Mouse (Mus musculus): ENCODE measurements around the gene 6430548M08Rik. TPM values are rescaled to one million over a fixed set of nuclear protein-coding genes. Genes with fewer than 3 reads are reported as not detected.

Gene 6430548M08Rik
- polyA plus RNA-seq, 1 experiment from 2014 or later, result 6.7 TPM

DNA sequence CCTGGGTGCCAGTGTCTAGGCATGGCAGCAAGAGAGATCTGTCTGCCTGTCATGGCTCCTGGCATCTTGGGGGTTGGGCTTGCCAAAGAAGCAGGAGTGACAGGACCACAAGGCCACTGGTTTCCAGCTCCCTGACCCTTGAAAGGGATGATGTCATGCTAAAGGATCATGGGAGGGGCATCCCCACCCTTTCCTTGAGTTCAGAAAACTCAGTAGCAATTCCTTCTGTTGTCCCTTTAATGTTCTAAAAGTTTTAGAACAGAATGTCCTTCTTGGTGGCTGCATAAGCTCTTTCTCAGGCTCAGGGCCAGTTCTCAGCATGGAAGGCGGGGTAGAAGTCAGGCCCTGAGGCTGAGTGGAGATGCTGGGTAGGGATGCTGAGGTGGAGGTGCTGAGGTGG is 59.2 kb downstream of the 6430548M08Rik start:
- Histone ChIP-seq H3K36me3 (ENCODE audit: insufficient read depth, low read length) (no peaks in the 10 kb centered on the region), H3K4me2 (replicated peaks; ENCODE audit: low read depth, low read length) (no peak overlapping the region), H3K9ac (replicated peaks; ENCODE audit: low read length) (no peak overlapping the region), H3K4me3 (ENCODE audit: low read length) (no peak overlapping the region), H3K27ac (ENCODE audit: low read length) (no peak overlapping the region), H3K27me3 (ENCODE audit: insufficient read depth, low read length) (peaks cover 12% of the 10 kb centered on the region; the same call in 1 of the 2 replicates), H3K4me1 (ENCODE audit: insufficient read depth, low read length) (peaks cover 25% of the 10 kb centered on the region), H3K9me3 (ENCODE audit: low read length) (no peaks in the 10 kb centered on the region)
- no peak for ATAC-seq (ENCODE audit: low FRiP score, low TSS enrichment)
- WGBS, result 59% methylated on average over 1 of the region's 1 CpGs

GRCm38 (mm10) chr8:120174606-120175005 is 60.7 kb downstream of the 6430548M08Rik start:
- Histone ChIP-seq H3K4me1 (ENCODE audit: insufficient read depth, low read length) (peaks cover 26% of the 10 kb centered on the region), H3K27me3 (ENCODE audit: insufficient read depth, low read length) (peaks cover 12% of the 10 kb centered on the region; the same call in 1 of the 2 replicates)
- WGBS, result 37% methylated on average over 18 of the region's 18 CpGs

DNA sequence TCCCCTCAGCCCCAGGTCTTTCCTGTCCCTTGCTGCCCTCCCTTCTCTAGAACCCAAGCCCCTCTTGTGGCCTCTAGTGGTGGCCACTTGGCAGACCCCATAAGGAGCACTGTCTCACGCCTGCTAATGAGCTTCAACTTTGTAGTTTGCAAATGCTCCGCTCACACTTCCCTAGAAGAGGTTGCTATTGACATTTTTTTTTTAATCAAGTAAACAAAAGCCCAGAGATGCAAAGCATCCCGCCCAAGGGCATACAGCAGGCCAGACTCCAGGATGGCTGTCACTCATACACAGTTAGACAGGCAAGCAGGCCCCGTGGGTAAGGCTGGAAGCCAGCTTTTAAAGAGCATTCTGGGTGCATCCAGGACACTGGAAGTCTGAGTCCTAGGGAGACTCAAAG is 62.7 kb downstream of the 6430548M08Rik start:
- WGBS, result 33% methylated on average over 4 of the region's 4 CpGs
- H3K27ac ChIP-seq (ENCODE audit: low read length), result no peak overlapping the region

More at GRCm38 (mm10) chr8:120174606-120175005, 60.7 kb downstream of the 6430548M08Rik start:
- Histone ChIP-seq H3K4me2 (replicated peaks; ENCODE audit: low read depth, low read length) (no peak overlapping the region), H3K4me3 (ENCODE audit: low read length) (no peak overlapping the region), H3K36me3 (ENCODE audit: insufficient read depth, low read length) (no peaks in the 10 kb centered on the region), H3K9ac (replicated peaks; ENCODE audit: low read length) (no peak overlapping the region), H3K27ac (ENCODE audit: low read length) (no peak overlapping the region), H3K9me3 (ENCODE audit: low read length) (no peaks in the 10 kb centered on the region)
- ATAC-seq (ENCODE audit: low FRiP score, low TSS enrichment), result no peak

DNA sequence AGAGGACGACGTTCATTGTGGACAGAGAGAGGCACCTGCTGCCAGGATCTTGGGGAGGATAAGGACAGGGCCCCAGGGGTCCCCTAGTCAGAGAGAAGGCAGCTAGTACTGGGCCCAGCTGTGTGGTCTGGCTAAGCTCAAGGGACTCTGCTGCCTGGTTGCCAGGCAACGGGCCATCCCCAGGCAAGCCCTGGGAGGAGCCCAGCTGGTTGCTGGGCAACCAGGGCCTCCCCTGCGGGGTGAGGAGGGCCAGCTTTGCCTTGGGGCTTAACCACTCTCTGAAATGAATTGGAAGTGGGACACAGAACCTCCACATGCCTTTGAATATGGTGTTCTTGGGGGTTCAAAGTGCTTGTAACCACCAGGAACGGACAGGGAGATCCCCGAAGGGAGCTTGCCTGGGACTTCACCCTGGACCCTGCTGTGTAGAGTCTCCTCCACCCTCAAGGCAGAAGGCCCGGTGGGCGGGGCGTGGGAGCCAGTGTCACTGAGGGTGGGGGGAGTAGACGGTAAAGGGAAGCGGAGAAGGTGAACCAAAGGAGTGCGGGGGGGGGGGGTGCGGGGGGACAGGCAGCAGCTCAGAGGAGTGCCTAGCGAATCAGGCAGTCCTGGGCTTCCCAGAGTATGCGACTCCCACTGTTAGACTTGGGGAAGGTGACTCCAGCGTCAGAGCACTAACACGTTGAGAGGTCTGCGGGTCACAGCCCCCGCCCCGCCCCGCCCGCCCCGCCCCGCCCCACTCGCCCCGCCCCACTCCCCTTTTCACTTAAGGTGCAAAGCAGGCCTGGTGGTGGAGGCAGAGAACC is 63.6 kb downstream of the 6430548M08Rik start, which contains the start of gene Fam92b:
TSS of gene Fam92b (minus strand) at position 149 of the 806 bp plus-strand sequence.
- H3K9me3 ChIP-seq (ENCODE audit: low read length), result no peaks in the 10 kb centered on the region
- no peak within 1 kb of the TSS for H3K27ac ChIP-seq (ENCODE audit: low read length)
- H3K9ac ChIP-seq (replicated peaks; ENCODE audit: low read length), result 0 out of 2 replicates have a peak within 1 kb of the TSS, but pooled peaks have one; percentile 25
- peak within 1 kb of the TSS; percentile 44 for H3K4me2 ChIP-seq (replicated peaks; ENCODE audit: low read depth, low read length)
- H3K27me3 ChIP-seq (ENCODE audit: insufficient read depth, low read length), result peaks cover 12% of the 10 kb centered on the region; the same call in 1 of the 2 replicates
- H3K4me1 ChIP-seq (ENCODE audit: insufficient read depth, low read length), result peaks cover 26% of the 10 kb centered on the region
- peak; percentile 89 for ATAC-seq (ENCODE audit: low FRiP score, low TSS enrichment)
- no peaks in the 10 kb centered on the region for H3K36me3 ChIP-seq (ENCODE audit: insufficient read depth, low read length)
- H3K4me3 ChIP-seq (ENCODE audit: low read length), result peak within 1 kb of the TSS; percentile 13; the same call in 1 of the 2 replicates
- 0% methylated on average over 23 of the region's 26 CpGs for WGBS

More for the DNA sequence above, 62.7 kb downstream of the 6430548M08Rik start:
- H3K36me3 ChIP-seq (ENCODE audit: insufficient read depth, low read length), result no peaks in the 10 kb centered on the region
- no peak overlapping the region for H3K4me3 ChIP-seq (ENCODE audit: low read length)
- H3K9me3 ChIP-seq (ENCODE audit: low read length), result no peaks in the 10 kb centered on the region
- H3K4me2 ChIP-seq (replicated peaks; ENCODE audit: low read depth, low read length), result no peak overlapping the region
- H3K9ac ChIP-seq (replicated peaks; ENCODE audit: low read length), result no peak overlapping the region
- ATAC-seq (ENCODE audit: low FRiP score, low TSS enrichment), result no peak
- H3K27me3 ChIP-seq (ENCODE audit: insufficient read depth, low read length), result peaks cover 12% of the 10 kb centered on the region; the same call in 1 of the 2 replicates
- H3K4me1 ChIP-seq (ENCODE audit: insufficient read depth, low read length), result peaks cover 26% of the 10 kb centered on the region

- 0 out of 2 replicates have a peak, but pooled peaks have one; percentile 14 for ATAC-seq (ENCODE audit: low FRiP score, low TSS enrichment)
- 7% methylated on average over 10 of the region's 10 CpGs for WGBS
- Histone ChIP-seq H3K9ac (replicated peaks; ENCODE audit: low read length) (0 out of 2 replicates have a peak overlapping the region, but pooled peaks have one; percentile 25), H3K27ac (ENCODE audit: low read length) (no peak overlapping the region), H3K4me2 (replicated peaks; ENCODE audit: low read depth, low read length) (peak overlapping the region; percentile 44), H3K4me3 (ENCODE audit: low read length) (no peak overlapping the region), H3K36me3 (ENCODE audit: insufficient read depth, low read length) (no peaks in the 10 kb centered on the region), H3K9me3 (ENCODE audit: low read length) (no peaks in the 10 kb centered on the region), H3K4me1 (ENCODE audit: insufficient read depth, low read length) (peaks cover 26% of the 10 kb centered on the region), H3K27me3 (ENCODE audit: insufficient read depth, low read length) (peaks cover 12% of the 10 kb centered on the region; the same call in 1 of the 2 replicates)
Observed at GRCm38 (mm10) chr8:120178124-120178514, 64.2 kb downstream of the 6430548M08Rik start.

DNA sequence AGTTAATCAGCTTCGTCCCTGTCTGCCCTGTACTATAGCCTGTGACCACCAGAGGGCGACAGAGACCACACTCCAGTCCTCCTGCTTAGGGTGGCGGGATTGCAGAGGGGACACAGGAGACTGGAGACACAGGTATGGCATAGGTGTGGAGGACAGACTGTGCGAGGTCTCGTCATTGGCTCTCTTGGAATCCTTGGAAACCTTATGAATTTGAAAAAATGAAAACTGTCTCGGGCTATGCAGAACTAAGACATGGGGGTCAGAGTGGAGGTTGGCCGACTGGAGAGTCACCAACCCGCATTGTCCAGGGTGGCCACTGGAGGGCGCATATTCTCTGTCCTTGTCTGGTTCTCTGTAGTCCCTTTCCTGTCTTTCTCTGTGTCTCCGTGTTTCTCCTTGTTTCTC is 65.1 kb downstream of the 6430548M08Rik start:
- Histone ChIP-seq H3K4me1 (ENCODE audit: insufficient read depth, low read length) (peaks cover 28% of the 10 kb centered on the region), H3K27me3 (ENCODE audit: insufficient read depth, low read length) (peaks cover 12% of the 10 kb centered on the region; the same call in 1 of the 2 replicates), H3K9me3 (ENCODE audit: low read length) (no peaks in the 10 kb centered on the region), H3K36me3 (ENCODE audit: insufficient read depth, low read length) (no peaks in the 10 kb centered on the region), H3K4me2 (replicated peaks; ENCODE audit: low read depth, low read length) (peak overlapping the region; percentile 55), H3K4me3 (ENCODE audit: low read length) (peak overlapping the region; percentile 29), H3K9ac (replicated peaks; ENCODE audit: low read length) (no peak overlapping the region), H3K27ac (ENCODE audit: low read length) (no peak overlapping the region)
- WGBS, result under 1% methylated on average over 10 of the region's 10 CpGs
- ATAC-seq (ENCODE audit: low FRiP score, low TSS enrichment), result peak; percentile 55

- 55% methylated on average over 7 of the region's 7 CpGs for WGBS
- H3K27me3 ChIP-seq (ENCODE audit: insufficient read depth, low read length), result peaks cover 5% of the 10 kb centered on the region; the same call in 1 of the 2 replicates
- H3K27ac ChIP-seq (ENCODE audit: low read length), result no peak overlapping the region
- H3K9ac ChIP-seq (replicated peaks; ENCODE audit: low read length), result no peak overlapping the region
- peaks cover 43% of the 10 kb centered on the region for H3K4me1 ChIP-seq (ENCODE audit: insufficient read depth, low read length)
- H3K9me3 ChIP-seq (ENCODE audit: low read length), result no peaks in the 10 kb centered on the region
- ATAC-seq (ENCODE audit: low FRiP score, low TSS enrichment), result no peak
- H3K4me2 ChIP-seq (replicated peaks; ENCODE audit: low read depth, low read length), result no peak overlapping the region
- H3K4me3 ChIP-seq (ENCODE audit: low read length), result no peak overlapping the region
- no peaks in the 10 kb centered on the region for H3K36me3 ChIP-seq (ENCODE audit: insufficient read depth, low read length)
Observed at GRCm38 (mm10) chr8:120180445-120180970, 66.6 kb downstream of the 6430548M08Rik start.

GRCm38 (mm10) chr8:120181274-120181673 is 67.3 kb downstream of the 6430548M08Rik start:
- Histone ChIP-seq H3K27me3 (ENCODE audit: insufficient read depth, low read length) (no peaks in the 10 kb centered on the region; the same call in 1 of the 2 replicates), H3K36me3 (ENCODE audit: insufficient read depth, low read length) (no peaks in the 10 kb centered on the region), H3K9ac (replicated peaks; ENCODE audit: low read length) (no peak overlapping the region), H3K4me1 (ENCODE audit: insufficient read depth, low read length) (peaks cover 47% of the 10 kb centered on the region), H3K9me3 (ENCODE audit: low read length) (no peaks in the 10 kb centered on the region), H3K4me2 (replicated peaks; ENCODE audit: low read depth, low read length) (no peak overlapping the region), H3K4me3 (ENCODE audit: low read length) (no peak overlapping the region), H3K27ac (ENCODE audit: low read length) (no peak overlapping the region)
- no peak for ATAC-seq (ENCODE audit: low FRiP score, low TSS enrichment)
- WGBS, result 88% methylated on average over 5 of the region's 5 CpGs

DNA sequence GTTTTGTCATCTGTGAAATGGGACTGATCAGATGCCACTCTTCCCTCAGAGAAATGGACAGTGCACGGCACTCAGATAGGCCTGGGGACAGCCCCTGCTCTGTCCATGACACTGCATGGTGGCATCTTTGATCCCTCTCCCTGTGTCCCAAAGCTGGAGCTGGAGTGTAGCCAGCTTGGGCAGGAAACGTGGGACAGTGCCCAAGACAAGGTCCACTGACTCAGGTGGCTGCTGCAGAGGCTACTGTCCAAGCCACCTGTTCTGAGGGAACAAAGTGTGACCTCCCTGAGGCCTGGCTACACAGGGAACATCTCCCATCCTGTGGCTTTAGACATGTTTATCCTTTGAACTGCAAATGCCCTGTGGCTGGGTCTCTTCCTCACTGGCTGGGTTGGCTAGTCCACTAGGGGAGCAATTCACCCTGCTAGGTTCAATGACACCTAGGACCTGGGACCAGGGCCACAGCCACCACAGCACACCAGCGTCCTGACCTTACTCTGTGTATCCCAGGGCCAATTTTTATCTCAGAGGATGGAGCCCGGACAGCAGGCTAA is 68.0 kb downstream of the 6430548M08Rik start:
- no peak overlapping the region for H3K4me3 ChIP-seq (ENCODE audit: low read length)
- no peak for ATAC-seq (ENCODE audit: low FRiP score, low TSS enrichment)
- peaks cover 47% of the 10 kb centered on the region for H3K4me1 ChIP-seq (ENCODE audit: insufficient read depth, low read length)
- H3K4me2 ChIP-seq (replicated peaks; ENCODE audit: low read depth, low read length), result no peak overlapping the region
- no peaks in the 10 kb centered on the region for H3K9me3 ChIP-seq (ENCODE audit: low read length)
- H3K27me3 ChIP-seq (ENCODE audit: insufficient read depth, low read length), result no peaks in the 10 kb centered on the region; the same call in 1 of the 2 replicates
- no peaks in the 10 kb centered on the region for H3K36me3 ChIP-seq (ENCODE audit: insufficient read depth, low read length)
- 74% methylated on average over 4 of the region's 4 CpGs for WGBS
- no peak overlapping the region for H3K9ac ChIP-seq (replicated peaks; ENCODE audit: low read length)
- no peak overlapping the region for H3K27ac ChIP-seq (ENCODE audit: low read length)
